Mouse (Mus musculus) thymus, adult 2 months (tissue): ENCODE measurements at regions not wholly inside any gene's neighbourhood (a gene's known extent, or its start where the extent isn't known, plus 50 kb on each side); places are given as distances from the start of the nearest gene placed in this dataset.

Experiments used
- DNase-seq: peaks from one replicate; pipeline ENCODE4 v3.0.0; 2021
- H3K27ac ChIP-seq: fragments of 200-500 bp; 2 replicates; pipeline ENCODE4 v1.5.1; 2012; ENCODE audit warnings: low read length, control low read depth; ENCODE audit not compliant: control insufficient read depth, insufficient read depth
- H3K27me3 ChIP-seq: fragments of 200-500 bp; 2 replicates; pipeline ENCODE4 v1.6.1; 2012; ENCODE audit warnings: mild to moderate bottlenecking, low read length, moderate library complexity, mixed read lengths; ENCODE audit not compliant: control insufficient read depth, insufficient read depth
- H3K36me3 ChIP-seq: fragments of 200-500 bp; 2 replicates; pipeline ENCODE4 v1.6.1; 2012; ENCODE audit warnings: mild to moderate bottlenecking, low read length, moderate library complexity; ENCODE audit not compliant: control insufficient read depth, insufficient read depth
- H3K4me1 ChIP-seq: fragments of 200-500 bp; replicated peaks from 2 replicates; pipeline ENCODE4 v1.6.1; 2012; ENCODE audit warnings: low read length; ENCODE audit not compliant: control insufficient read depth, insufficient read depth
- H3K4me3 ChIP-seq: fragments of 200-500 bp; 2 replicates; pipeline ENCODE4 v1.5.1; 2012; ENCODE audit warnings: mild to moderate bottlenecking, low read length, control low read depth, moderate library complexity; ENCODE audit not compliant: control insufficient read depth, insufficient read depth
- CTCF ChIP-seq: fragments of 200-500 bp; IDR thresholded peaks from 2 replicates; pipeline ENCODE4 v1.5.1; 2012; ENCODE audit warnings: mild to moderate bottlenecking, control low read depth, low read length, moderate library complexity, borderline replicate concordance; ENCODE audit not compliant: control insufficient read depth, poor library complexity, insufficient read depth; ENCODE audit errors: extremely low read depth
- POLR2A ChIP-seq: fragments of 200-500 bp; IDR thresholded peaks from 2 replicates; pipeline ENCODE4 v1.6.1; 2012; ENCODE audit warnings: mild to moderate bottlenecking, low read length, control low read depth, moderate library complexity; ENCODE audit not compliant: control insufficient read depth, poor library complexity, insufficient read depth; ENCODE audit errors: extremely low read depth
- WGBS: fragments of 180-500 bp; shearing (Covaris S2); methylation state at CpG from one replicate; pipeline ENCODE4 v1.1.7; 2018; 5-methylcytosine and 5-hydroxymethylcytosine counted together

GRCm38 (mm10) chr14:37296531-37296930, 161.5 kb upstream of the Ghitm start:
- H3K4me3 ChIP-seq: no peak overlapping the region
- TF ChIP-seq POLR2A: no peak
- H3K36me3 ChIP-seq: no peaks in the 10 kb centered on the region
- H3K27ac ChIP-seq: no peak overlapping the region
- no peaks in the 10 kb centered on the region for H3K4me1 ChIP-seq
- H3K27me3 ChIP-seq: no peaks in the 10 kb centered on the region
- WGBS: 76% methylated on average over 1 of the region's 1 CpGs
- DNase-seq: no peak

- H3K27ac ChIP-seq: no peak overlapping the region; the same call in 1 of the 2 replicates
- H3K4me3 ChIP-seq: no peak overlapping the region
- no peaks in the 10 kb centered on the region for H3K4me1 ChIP-seq
- H3K27me3 ChIP-seq: no peaks in the 10 kb centered on the region
- H3K36me3 ChIP-seq: no peaks in the 10 kb centered on the region
- TF ChIP-seq POLR2A (no peak), CTCF (no peak)
- DNase-seq: no peak
- WGBS: 83% methylated on average over 4 of the region's 4 CpGs
Observed at GRCm38 (mm10) chr14:37292084-37292860, 157.2 kb upstream of the Ghitm start.

- no peaks in the 10 kb centered on the region for H3K4me1 ChIP-seq
- H3K4me3 ChIP-seq: no peak overlapping the region
- 85% methylated on average over 5 of the region's 5 CpGs for WGBS
- TF ChIP-seq POLR2A (no peak), CTCF (no peak)
- H3K36me3 ChIP-seq: no peaks in the 10 kb centered on the region
- no peak for DNase-seq
- H3K27ac ChIP-seq: no peak overlapping the region
- no peaks in the 10 kb centered on the region for H3K27me3 ChIP-seq
Observed at GRCm38 (mm10) chr14:37284391-37284790, 149.3 kb upstream of the Ghitm start.

- H3K4me1 ChIP-seq: no peaks in the 10 kb centered on the region
- 91% methylated on average over 2 of the region's 2 CpGs for WGBS
Observed at GRCm38 (mm10) chr14:37279356-37279755, 144.3 kb upstream of the Ghitm start.

GRCm38 (mm10) chr14:37276728-37277695, 141.9 kb upstream of the Ghitm start:
- 32% methylated on average over 7 of the region's 7 CpGs for WGBS
- Histone ChIP-seq H3K27ac (no peak overlapping the region), H3K27me3 (no peaks in the 10 kb centered on the region), H3K4me3 (no peak overlapping the region), H3K4me1 (no peaks in the 10 kb centered on the region), H3K36me3 (no peaks in the 10 kb centered on the region)
- TF ChIP-seq CTCF: no peak
- no peak for TF ChIP-seq POLR2A
- peak; percentile 2 for DNase-seq

More at GRCm38 (mm10) chr14:37279356-37279755, 144.3 kb upstream of the Ghitm start:
- DNase-seq: no peak
- no peak overlapping the region for H3K4me3 ChIP-seq
- H3K27me3 ChIP-seq: no peaks in the 10 kb centered on the region
- TF ChIP-seq CTCF: no peak
- no peak for TF ChIP-seq POLR2A
- no peak overlapping the region for H3K27ac ChIP-seq
- H3K36me3 ChIP-seq: no peaks in the 10 kb centered on the region

- Histone ChIP-seq H3K4me1 (no peaks in the 10 kb centered on the region), H3K36me3 (no peaks in the 10 kb centered on the region), H3K27ac (no peak overlapping the region), H3K4me3 (no peak overlapping the region), H3K27me3 (no peaks in the 10 kb centered on the region)
- WGBS: 90% methylated on average over 2 of the region's 2 CpGs
- TF ChIP-seq CTCF (no peak), POLR2A (no peak)
- DNase-seq: no peak
Observed at GRCm38 (mm10) chr14:37272063-37272462, 137.0 kb upstream of the Ghitm start.
